Mouse (Mus musculus) bone marrow, adult 2 months (tissue): ENCODE data around the gene Stard3nl.

Experiments used
- CTCF ChIP-seq: fragments of 200-500 bp; IDR thresholded peaks from 2 replicates; pipeline ENCODE4 v1.5.1; 2011; ENCODE audit warnings: low read length, control low read depth; ENCODE audit not compliant: control insufficient read depth, insufficient read depth
- POLR2A ChIP-seq: fragments of 200-500 bp; IDR thresholded peaks from 2 replicates; pipeline ENCODE4 v1.6.1; 2011; ENCODE audit warnings: low read depth, mild to moderate bottlenecking, control low read depth, low read length, borderline replicate concordance; ENCODE audit not compliant: control insufficient read depth

- TF ChIP-seq POLR2A (no peak), CTCF (no peak)
Measured at GRCm38 (mm10) chr13:19429812-19430370, 34.3 kb upstream of the Stard3nl start.
